Mouse (Mus musculus): Measurements from ENCODE around the gene Ccdc24.

Gene Ccdc24

DNA sequence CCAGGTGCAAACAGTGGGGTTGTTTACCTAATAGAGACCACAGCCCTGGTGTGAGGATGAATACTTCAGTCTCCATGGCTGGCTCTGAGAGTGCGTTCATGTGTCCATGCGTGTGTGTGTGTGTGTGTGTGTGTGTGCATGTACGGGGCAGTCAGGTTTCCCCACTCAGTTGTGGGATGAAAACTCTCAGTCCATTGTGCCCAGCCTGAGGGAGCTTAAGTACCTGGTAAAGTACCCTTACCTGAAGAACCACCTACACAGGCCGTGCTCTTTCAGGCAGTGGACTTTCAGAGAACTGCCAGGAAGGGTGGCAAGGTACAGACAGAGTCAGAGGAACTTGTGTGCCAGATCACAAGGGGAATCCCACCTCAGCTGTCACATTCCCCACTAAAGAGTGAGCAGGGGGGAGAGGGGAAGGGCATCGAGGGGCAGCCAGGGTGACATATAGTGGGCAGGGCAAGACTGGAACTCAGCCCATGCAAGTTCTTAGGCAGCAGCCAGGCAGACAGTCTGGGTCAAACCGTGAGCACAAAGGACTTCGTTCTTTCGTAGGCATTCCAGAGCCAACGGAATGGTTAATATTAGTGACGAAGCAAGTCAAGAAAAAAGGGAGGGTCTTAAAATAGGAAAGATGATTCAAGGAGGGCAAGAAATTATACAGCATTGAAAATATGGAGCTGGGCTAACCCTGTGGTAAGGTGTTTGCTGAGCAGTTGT lies 20.0 kb downstream of the Ccdc24 start:
- DNase-seq (ENCODE audit: low spot score), result no peak

DNA sequence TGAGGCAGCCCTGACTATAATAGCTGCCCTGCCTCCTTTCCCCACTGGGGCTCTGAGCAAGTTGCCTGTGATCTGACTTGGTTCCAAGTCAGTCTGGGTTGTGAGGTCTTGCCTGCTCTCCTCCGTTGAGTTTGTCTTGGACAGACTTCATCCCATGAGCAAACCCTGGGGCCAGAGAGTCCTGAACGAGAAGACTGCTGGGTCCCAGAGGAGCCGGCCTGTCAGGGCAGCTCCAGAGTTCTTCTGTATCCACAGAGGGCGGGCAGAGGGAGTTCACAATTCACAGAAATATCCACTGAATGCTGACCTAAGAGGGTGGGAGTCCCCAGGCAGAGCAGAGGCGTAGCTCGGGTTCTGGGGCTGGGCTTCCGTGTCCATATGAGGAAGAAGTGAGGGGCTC lies 21.5 kb downstream of the Ccdc24 start:
- DNase-seq (ENCODE audit: low spot score), result no peak

DNA sequence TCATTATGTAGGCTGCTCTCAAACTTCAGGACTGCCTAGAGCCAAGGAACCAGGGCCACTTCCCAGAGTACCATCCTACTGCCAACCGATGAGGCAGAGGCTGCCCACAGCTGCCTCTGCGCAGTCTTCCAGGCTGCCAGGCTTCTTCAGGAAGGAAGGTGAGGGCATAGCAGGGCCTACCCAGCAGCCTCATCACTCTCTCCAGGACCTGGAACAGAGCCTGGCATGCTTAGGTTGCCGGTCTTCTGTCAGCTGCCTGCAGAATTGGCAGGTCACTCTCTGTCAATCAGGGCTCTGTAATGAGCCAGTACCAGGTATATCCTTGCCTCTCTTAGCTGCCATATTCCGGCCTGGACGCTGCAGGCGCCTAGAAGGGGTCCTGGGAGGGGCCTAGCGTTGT lies 22.2 kb downstream of the Ccdc24 start:
- DNase-seq (ENCODE audit: low spot score), result no peak

DNA sequence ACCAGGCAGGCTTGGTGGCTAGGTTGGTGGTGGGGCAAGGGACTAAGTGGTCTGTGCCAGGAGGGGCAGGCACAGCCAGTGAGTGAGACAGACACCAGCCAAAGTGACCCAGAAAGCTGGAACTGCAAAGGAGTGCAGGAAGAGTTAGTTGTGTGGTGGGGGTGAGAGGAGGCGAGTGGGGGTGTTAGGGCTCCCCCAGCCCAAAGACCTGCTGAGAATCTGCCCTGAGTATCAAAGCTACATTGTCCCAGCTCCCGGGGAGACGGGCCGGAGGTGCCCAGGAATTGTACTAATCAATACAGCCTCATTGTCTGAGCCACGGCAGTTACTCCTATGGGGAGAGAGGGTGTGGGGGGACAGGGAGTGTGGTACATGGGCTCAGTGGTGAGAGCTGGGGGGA lies 22.9 kb downstream of the Ccdc24 start:
- DNase-seq (ENCODE audit: low spot score), result no peak

DNA sequence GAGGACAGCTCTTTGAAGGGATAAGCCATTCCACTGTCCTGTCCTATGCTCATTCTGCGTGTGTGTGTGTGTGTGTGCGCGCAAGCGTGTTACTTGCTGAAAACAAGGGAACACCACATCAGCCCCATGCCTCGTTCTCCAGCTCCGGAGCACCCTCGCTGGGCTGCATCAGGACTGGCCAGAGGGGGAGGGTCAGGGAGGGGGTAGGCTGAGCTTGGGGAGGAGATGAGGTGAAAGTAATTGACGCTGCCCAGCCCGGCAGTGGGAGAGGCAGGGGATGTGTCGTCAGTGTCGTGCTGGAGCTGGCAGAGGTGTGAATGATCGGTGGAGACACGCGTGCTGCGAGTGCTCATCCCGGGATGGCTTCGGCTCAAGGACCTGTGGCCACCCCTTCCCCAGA lies 23.3 kb downstream of the Ccdc24 start:
- no peak for DNase-seq (ENCODE audit: low spot score)

DNA sequence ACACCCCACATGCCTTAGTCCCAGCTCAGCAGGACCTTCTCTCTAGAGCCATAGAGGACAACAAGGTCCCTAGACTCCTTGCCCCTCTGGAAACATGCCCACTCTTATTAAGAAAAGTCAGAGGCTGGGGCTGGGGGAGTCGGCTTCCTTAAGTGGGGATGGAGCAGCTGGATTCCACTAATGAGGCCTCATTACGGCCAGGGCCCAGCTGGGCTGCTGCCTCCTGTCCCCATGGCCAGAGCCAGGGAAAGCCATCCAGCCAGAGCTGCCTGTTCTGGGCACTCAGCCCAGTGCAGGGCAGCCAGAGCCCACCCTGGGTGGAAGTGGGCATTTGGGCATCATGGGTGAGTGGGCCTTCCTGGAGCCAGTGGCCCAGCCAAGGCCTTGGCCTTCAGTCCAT lies 25.3 kb downstream of the Ccdc24 start:
- DNase-seq (ENCODE audit: low spot score), result no peak

DNA sequence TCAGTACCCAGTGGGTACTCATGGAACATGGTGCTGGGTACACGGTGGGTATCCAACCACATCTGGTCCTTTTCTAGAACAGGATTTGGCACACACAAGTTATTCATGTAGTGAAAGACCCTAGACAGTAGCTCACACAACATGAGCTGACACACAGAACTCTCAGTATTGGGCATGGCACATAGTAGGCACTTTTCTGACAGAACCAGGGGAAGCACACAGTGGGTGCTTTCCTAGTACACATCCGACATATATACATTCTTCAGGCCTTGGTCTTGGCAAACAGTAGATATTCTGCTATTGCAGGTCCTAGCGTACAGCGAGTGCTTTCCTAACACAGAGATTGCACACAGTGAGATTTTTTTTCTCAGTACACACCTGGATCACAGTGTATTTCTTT lies 26.1 kb downstream of the Ccdc24 start:
- DNase-seq (ENCODE audit: low spot score), result no peak

DNA sequence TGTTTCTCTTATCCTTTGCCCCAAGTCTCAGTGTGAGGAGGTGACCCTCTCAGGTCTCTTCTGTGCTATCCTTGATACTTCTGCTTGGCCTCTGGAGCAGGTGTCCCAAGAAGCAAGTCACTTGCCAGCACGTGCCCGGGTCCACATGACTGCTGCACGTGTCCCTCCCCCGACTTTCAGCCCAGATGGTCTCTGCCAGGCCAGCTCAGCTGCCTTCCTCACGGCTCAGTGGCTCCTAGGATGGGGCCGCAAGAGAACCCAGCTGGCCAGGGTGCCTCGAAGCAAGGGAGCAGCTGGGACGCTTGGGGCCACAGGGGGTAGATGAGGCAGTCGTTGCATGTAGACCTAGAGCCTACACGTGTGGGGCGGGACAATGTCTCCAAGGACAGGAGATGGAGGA lies 27.0 kb downstream of the Ccdc24 start:
- no peak for DNase-seq (ENCODE audit: low spot score)

DNA sequence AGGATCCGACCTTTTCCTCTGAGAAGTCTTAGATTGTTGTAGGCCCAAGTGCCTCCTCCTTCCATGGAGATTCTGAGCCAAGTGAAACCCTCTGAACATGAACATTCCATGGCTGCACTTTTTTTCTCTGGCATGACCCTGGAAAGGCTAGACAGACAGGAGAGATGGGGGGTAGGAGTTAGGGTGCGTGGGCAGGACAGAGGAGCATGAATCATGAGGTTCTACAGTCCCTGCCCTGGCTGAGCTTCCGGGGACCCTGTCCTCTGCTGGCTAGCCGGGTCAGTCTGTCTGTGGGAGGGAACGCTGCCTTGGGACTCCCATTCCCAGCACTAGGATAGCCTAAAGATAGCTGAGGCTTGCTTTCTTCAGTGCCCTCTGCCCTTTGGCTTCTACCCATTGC lies 27.9 kb downstream of the Ccdc24 start:
- DNase-seq (ENCODE audit: low spot score), result no peak

DNA sequence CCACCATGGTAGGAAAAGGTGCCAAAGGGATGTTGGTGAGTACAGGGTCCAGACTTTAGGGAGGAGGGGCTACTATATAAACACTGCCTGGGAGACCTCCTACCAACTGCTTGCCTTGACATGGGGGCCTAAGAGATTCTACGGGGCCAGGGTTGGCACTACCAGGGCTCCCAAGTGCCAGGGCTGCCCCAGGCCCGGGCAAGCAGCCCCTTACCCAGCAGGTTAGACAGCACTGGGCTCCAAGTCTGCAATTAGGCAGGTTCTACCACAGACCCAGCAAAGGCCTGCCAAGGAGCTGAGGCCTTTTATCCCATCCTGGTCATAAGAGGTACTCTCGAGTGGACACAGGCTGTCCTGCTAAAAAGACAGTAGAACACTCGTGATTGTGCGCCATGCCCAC lies 29.3 kb downstream of the Ccdc24 start:
- DNase-seq (ENCODE audit: low spot score), result no peak

DNA sequence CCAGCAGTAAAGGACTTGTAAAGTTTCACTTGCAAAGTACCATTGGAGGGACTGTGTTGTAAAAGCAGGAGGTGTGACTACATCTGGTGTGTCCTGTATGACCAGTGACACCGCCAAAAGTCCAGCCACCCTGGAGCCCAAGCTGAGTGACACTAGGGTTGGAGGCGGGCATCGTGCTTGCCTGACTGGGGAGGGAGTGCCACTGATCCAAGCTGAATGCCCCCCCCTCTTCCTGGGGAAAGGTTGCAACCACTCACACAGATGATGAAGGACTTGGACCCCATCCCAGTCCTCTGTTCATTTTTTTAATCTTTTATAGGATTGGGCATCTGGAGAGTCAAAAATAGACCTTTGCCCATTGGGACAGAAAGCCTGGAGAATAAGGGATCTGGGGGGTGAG lies 30.8 kb downstream of the Ccdc24 start:
- no peak for DNase-seq (ENCODE audit: low spot score)

DNA sequence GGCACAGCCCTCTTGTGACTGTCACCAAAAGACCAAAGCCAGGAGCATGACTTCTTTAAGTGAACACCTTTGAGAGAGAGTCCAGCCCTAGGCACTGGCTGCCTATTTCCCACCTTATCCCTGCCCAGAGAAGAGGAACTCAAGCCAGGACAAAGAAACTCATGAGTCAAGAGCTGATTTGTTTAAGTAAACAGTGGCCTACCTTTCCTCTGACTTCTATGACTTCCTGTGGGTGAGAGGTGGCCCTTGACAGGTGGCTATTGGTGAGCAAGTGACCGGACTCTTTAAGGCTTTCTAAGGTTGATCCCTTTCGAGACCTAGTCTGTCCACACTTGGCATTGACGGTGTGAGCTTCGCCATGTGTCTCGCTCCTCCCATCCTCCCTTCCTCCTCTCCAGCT lies 31.5 kb downstream of the Ccdc24 start:
- no peak for DNase-seq (ENCODE audit: low spot score)

DNA sequence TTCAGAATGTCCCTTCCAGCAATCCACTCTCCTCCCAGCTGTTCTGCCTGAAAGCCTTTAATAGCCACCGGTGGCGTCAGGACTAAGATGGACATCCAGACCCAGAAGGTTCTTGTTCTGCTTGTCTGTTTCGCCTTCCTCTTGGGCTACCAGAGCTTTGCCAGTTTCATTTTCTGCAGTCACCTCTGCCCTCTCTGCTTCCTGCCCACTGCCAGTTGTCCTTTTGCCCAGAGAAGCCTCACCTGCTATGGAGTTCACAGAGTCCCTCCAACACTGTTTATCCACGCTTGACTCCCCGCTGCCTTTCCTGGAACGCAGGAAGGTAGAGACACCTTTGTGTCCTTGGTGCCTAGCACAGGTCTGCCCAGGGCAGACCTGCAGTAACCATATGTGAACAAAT lies 33.0 kb downstream of the Ccdc24 start:
- no peak for DNase-seq (ENCODE audit: low spot score)

DNA sequence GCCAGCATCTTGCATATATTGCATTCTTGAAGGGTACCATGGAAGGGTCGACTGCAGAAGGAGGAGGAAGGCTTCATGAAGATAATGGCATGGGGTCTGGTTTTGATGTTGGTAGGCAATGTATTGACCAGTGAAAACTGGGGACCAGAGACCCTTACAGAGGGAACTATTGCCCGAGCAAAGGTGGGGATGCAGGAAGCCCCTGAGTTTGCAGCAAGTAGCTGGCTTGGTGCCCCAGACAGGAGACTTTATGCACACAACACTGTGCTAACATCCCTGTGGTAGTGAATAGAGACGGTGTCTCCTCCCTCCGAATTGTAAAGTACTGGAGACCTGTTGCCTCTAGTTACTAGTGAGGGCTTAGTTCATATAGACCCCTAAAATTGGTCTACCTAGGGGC lies 35.1 kb downstream of the Ccdc24 start:
- DNase-seq (ENCODE audit: low spot score), result no peak

DNA sequence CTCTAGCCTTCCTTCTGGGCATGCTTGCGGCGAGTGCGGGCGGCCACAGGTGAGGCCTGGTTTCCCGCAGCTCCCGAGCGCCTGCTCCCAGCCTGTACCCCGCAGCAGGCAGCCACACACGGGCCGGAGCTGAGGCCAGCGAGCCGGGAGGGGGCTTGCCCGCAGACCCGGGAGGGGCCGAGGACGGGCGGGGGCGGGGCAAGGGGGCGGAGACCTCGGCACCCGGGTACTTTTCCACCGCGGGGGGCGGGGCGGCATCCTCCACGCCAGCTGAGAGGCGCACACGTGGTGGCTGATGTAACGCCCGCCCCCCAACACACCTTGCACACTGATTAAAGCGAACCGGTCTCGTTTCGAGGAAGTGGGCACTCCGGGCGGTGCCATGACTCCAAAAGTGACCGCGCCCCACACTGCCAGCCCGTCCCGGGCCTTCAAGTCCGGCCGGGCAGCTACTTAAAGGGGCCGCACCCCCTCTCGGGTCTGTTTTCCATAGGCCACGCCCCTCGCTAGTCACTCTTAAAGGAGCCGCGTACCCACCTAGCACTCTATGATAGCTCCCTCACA lies 36.1 kb downstream of the Ccdc24 start:
- DNase-seq (ENCODE audit: low spot score), result peak; percentile 90

DNA sequence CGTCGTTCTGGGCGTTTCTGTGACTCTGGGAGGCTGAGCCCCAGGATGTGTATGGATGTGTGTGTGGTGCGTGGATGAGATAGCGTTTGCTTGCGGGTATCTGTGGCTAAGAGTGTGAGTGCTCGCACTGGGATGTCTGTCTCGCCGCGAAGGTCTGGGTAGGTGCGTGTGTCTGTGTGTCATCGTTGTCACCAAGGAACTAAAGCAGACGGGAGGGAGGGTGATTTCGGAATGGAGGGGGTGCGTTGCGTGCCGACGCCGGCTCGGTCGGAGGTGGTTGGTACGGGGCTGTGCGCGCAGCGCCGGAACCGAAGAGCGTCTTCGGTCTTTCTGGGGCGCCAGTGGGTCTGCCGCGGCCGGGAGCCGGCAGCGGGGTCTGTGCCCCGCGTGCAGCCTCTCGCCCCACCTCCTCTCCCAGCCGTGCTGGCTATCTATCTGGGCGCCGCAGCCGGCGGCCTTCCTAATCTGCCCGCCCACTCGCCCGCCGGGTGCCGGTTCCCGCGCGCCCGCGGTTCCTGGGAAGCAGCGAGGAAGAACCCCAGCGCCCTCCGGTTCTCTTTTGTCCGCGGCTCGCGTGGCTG lies 36.7 kb downstream of the Ccdc24 start:
- peak; percentile 60 for DNase-seq (ENCODE audit: low spot score)

DNA sequence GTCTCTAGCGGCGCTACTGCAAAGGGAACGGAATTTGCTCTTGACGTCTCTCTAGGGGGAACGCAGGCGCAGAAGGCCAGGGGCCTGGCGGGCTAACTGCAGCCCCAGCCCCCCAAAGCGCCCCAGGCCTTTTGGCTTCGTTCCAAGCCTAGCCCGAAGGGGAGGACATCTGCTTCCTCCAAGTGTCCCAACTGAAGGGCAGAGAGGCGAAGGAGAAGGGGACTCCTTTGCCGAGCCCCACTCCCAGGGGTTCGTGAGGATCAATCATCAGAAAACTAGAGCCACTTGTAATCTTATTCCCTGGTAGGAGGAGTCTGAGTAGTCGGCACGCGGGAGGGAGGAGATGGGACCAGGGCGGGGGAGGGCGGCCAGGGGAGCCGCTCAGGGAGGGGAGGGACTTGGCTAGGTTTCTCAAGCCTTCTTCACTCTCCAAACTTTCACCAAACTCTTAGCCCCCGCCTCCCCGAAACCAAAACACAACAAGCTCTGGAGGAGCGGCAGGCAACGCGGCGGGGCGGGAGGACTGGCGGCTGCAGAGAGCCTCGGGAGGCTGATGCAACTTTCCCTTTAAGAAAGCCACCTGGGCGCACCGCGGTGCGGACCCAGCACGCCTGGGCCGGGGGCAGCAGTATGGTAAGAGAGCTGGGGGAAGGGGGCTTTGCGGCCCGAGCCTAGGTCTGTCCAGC lies 37.4 kb downstream of the Ccdc24 start:
- peak; percentile 73 for DNase-seq (ENCODE audit: low spot score)

DNA sequence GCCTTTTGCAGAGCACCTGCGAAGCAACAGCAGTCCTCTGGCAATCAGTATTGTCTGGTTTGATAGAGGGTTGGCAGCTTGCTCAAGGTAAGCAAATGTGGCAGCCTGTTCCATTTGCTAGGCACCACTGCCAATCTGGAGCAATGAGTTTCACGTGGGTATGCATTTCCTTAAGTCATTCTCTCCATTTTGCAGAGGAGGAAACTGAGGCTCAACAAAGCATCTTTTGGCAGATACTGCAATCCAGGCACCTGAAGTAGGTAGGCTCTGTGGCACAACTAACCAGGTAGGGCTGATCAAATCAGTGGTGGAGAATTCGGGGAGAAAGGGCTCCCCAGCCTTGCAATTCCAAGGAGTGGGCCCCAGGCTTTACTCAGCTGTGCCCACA lies 37.9 kb downstream of the Ccdc24 start, which contains the start of gene Slc6a9:
Slc6a9 (plus strand) TSS at position 50 of the 388 bp plus-strand sequence.
- DNase-seq (ENCODE audit: low spot score), result no peak

DNA sequence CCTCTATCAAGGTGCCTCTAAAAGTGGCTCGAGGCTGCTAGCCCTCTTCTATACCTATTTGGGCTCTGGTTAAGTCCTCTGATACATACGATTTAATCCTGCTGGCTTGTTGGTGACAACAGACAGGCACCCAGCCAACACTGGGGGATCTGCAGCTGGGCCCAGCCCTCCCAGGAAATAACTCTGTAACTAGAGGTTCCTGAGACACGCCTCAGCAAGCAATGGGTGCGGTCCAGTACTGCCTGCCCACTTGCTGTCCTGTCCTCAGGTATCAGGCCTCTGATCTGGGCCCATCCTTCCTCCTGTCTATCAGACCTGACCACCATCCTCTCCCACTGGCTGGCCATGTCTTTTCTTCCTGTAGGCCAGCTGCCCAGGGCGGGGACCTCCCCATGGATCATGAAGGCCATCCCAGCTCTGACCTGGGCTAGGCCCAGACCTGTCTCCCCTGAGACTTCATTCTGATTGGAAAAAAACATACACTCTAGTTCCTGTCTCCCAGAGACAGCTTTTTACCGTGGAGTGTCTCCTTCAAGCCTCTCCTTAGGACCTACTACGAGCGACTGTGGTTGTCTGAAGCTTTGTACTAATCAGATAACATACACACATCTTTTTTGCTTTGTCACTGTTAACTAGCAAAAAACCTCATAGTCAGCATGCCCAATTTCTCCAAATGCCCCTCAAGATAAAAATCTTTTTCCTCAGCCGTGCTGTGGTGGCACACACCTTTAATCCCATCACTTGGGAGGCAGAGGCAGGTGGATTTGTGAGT lies 40.3 kb downstream of the Ccdc24 start:
- no peak for DNase-seq (ENCODE audit: low spot score)

DNA sequence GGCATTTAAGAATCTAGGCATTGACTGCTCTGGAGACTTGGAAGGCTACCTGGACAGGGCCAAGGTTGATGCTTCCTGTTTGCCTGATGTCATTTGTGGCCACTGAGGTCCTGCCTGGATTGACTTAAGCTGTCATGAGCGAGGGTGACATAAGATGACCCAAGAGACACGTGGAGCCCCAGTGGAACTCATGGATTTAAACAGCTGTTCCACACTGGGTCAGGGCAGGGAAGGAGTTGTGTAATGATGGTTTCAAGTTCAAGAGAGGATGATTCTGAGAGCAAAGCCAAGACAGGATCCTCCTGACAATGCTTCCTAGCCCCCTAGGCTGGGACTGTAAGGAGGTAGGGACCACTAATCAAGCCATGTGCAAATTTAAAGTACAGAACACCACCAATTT lies 40.9 kb downstream of the Ccdc24 start:
- DNase-seq (ENCODE audit: low spot score), result no peak

DNA sequence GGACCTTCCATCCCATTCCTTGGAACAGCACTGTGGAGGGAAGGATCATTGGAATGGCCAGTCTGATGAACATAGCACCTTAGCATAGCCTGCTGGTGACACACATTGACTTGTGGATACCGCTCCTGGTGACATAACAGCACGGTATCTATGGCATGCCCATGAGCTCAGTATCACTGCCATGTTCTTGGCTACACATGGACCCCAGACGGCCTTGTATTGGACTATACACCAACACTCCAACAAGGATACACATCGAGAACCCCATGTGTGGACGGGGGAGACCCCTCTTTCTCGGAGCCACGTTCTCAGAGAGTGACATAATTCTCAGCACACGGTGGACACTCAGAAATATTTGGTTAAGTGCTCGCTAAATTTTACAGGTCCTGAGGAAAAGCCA lies 41.6 kb downstream of the Ccdc24 start:
- DNase-seq (ENCODE audit: low spot score), result no peak

DNA sequence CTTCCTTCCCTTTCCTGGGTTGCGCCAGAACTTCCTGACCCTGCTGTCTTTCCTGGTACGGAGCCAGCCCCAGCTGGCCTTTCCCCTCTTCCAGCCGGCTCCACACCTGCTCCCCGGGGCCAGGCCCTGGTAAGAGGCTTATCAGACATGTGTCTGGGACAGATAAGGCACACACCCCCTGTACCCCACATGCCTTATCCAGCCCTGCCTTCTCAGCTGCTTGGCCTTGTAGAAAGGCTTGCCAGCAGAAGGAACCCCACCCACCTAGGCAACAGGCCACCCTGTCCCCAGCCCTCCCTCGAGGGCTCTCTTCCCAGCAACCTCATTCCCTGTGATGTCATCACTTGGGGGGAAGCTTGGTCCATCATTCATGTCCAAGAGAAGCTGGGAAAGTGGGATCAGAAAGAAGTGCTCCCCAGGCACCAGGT lies 42.2 kb downstream of the Ccdc24 start:
- peak; percentile 54 for DNase-seq (ENCODE audit: low spot score)
